Comparison of ENCODE assay signal across 20 mouse cellular contexts in genomic region chr8:128505866-128506265, GRCm38 (mm10).
DNase-seq lines count a peak whose midpoint lies in the region; ATAC-seq and TF ChIP-seq lines count a peak whose summit lies in the region.
"Had no signal": no experiment of that assay in that cellular context is flagged by ENCODE, and none has a peak within 500 bp of the region (broad histone marks: within the 10 kb centered on the region; RNA-seq: fewer than 3 reads in every experiment).

No protein-coding gene starts in this region.

- H3K9me3 ChIP-seq in heart, postnatal 0 days (replicated peaks; ENCODE audit: control insufficient read depth, low read length) = no peaks in the 10 kb centered on the region
- H3K9me3 ChIP-seq in heart, embryonic 12.5 days (replicated peaks) = no peaks in the 10 kb centered on the region
- H3K9me3 ChIP-seq in G1E (replicated peaks) = no peaks in the 10 kb centered on the region
- H3K9me3 ChIP-seq: forebrain, embryonic 13.5 days; limb, embryonic 12.5 days; liver, embryonic 15.5 days; neural tube, embryonic 15.5 days had no signal

- TF ChIP-seq CTCF in heart, postnatal 0 days (IDR thresholded peaks at IDR 0.05; ENCODE audit: low read depth) = no peak
- TF ChIP-seq CTCF in G1E (IDR thresholded peaks at IDR 0.05; ENCODE audit: low read depth, low read length) = no peak

- peak; percentile 49; the same call in 1 of the 2 replicates for ATAC-seq in heart, postnatal 0 days (ENCODE audit: insufficient read depth, low read depth)
- no peak for ATAC-seq in heart, embryonic 12.5 days (ENCODE audit: insufficient number of reproducible peaks, low FRiP score)
- peak; percentile 40; the same call in 1 of the 2 replicates for ATAC-seq in G1E (ENCODE audit: extremely low read depth, insufficient number of reproducible peaks, low FRiP score, poor library complexity, severe bottlenecking)
- ATAC-seq in neutrophil, adult 5-6 weeks (ENCODE audit: extremely low read depth, insufficient number of reproducible peaks, low FRiP score, poor library complexity, severe bottlenecking) = peak; percentile 91
- ATAC-seq: forebrain, embryonic 13.5 days; Patski had no signal

- H3K4me1 ChIP-seq in heart, postnatal 0 days (ENCODE audit: control insufficient read depth, insufficient read depth) = peaks cover 4% of the 10 kb centered on the region
- peaks cover 7% of the 10 kb centered on the region; the same call in 1 of the 2 replicates for H3K4me1 ChIP-seq in heart, embryonic 12.5 days (replicated peaks)
- H3K4me1 ChIP-seq in G1E (ENCODE audit: insufficient read depth, low read depth, low read length) = no peaks in the 10 kb centered on the region
- H3K4me1 ChIP-seq: limb, embryonic 12.5 days; liver, embryonic 15.5 days had no signal

- H3K36me3 ChIP-seq in heart, postnatal 0 days (replicated peaks; ENCODE audit: control insufficient read depth, insufficient read depth, low read length) = peaks cover 37% of the 10 kb centered on the region
- peaks cover 35% of the 10 kb centered on the region for H3K36me3 ChIP-seq in heart, embryonic 12.5 days
- no peaks in the 10 kb centered on the region for H3K36me3 ChIP-seq in G1E (replicated peaks)
- H3K36me3 ChIP-seq: liver, embryonic 15.5 days had no signal

- H3K9ac ChIP-seq in heart, postnatal 0 days (replicated peaks; ENCODE audit: low read depth, low read length) = no peak overlapping the region
- no peak overlapping the region for H3K9ac ChIP-seq in heart, embryonic 12.5 days
- H3K9ac ChIP-seq: forebrain, embryonic 13.5 days; hindbrain, embryonic 14.5 days; limb, embryonic 12.5 days; liver, embryonic 15.5 days; neural tube, embryonic 15.5 days had no signal

- no peak for DNase-seq in heart, postnatal 0 days (ENCODE audit: low spot score)
- DNase-seq in G1E (ENCODE audit: low spot score) = no peak
- peak; percentile 71 for DNase-seq in induced T-regulatory cell, adult 2 months (ENCODE audit: low read depth)
- DNase-seq in layer of hippocampus, postnatal 36 days = no peak
- no peak for DNase-seq in kidney, adult 11 months
- DNase-seq in thymus, postnatal 0 days (ENCODE audit: low spot score) = no peak
- DNase-seq: cerebellum, adult 9-10 months; kidney, adult 8-10 months; lung, postnatal 14 days; midbrain, embryonic 14.5 days; retina, postnatal 1 day had no signal

- H3K27me3 ChIP-seq in heart, postnatal 0 days (ENCODE audit: control insufficient read depth, insufficient read depth, low read length) = no peaks in the 10 kb centered on the region
- no peaks in the 10 kb centered on the region for H3K27me3 ChIP-seq in heart, embryonic 12.5 days (replicated peaks)
- H3K27me3 ChIP-seq in G1E (ENCODE audit: insufficient read depth, low read length) = no peaks in the 10 kb centered on the region
- H3K27me3 ChIP-seq: forebrain, embryonic 13.5 days; limb, embryonic 12.5 days; liver, embryonic 15.5 days; neural tube, embryonic 15.5 days; Patski had no signal

- no peak overlapping the region for H3K4me2 ChIP-seq in heart, postnatal 0 days (ENCODE audit: low read depth, low read length)
- no peak overlapping the region for H3K4me2 ChIP-seq in heart, embryonic 12.5 days
- H3K4me2 ChIP-seq: forebrain, embryonic 13.5 days; hindbrain, embryonic 14.5 days; limb, embryonic 12.5 days; liver, embryonic 15.5 days; neural tube, embryonic 15.5 days had no signal

- TF ChIP-seq EP300 in heart, postnatal 0 days (IDR thresholded peaks at IDR 0.05; ENCODE audit: low read depth) = no peak

- H3K4me3 ChIP-seq in heart, postnatal 0 days (ENCODE audit: low read depth, low read length) = no peak overlapping the region
- no peak overlapping the region for H3K4me3 ChIP-seq in heart, embryonic 12.5 days
- H3K4me3 ChIP-seq in G1E (ENCODE audit: low read depth, low read length) = no peak overlapping the region
- H3K4me3 ChIP-seq: forebrain, embryonic 13.5 days; left cerebral cortex, adult 2 months; limb, embryonic 12.5 days; liver, embryonic 15.5 days; neural tube, embryonic 15.5 days had no signal

- H3K27ac ChIP-seq in heart, postnatal 0 days (ENCODE audit: low read depth) = no peak overlapping the region
- H3K27ac ChIP-seq in heart, embryonic 12.5 days (ENCODE audit: poor library complexity, severe bottlenecking) = no peak overlapping the region
- H3K27ac ChIP-seq: forebrain, embryonic 13.5 days; hindbrain, embryonic 14.5 days; left cerebral cortex, adult 2 months; limb, embryonic 12.5 days; liver, embryonic 15.5 days; neural tube, embryonic 15.5 days had no signal
